Mouse (Mus musculus) lung, postnatal 14 days (tissue): ENCODE data around the gene Slc5a1.

Experiments
- DNase-seq: peaks from one replicate; pipeline ENCODE4 v3.0.0; 2021

Slc5a1 gene

GRCm38 (mm10) chr5:33104025-33104481 is at the start of gene Slc5a1:
Slc5a1 (plus strand) TSS chr5:33104219.
- DNase-seq, result no peak

DNA sequence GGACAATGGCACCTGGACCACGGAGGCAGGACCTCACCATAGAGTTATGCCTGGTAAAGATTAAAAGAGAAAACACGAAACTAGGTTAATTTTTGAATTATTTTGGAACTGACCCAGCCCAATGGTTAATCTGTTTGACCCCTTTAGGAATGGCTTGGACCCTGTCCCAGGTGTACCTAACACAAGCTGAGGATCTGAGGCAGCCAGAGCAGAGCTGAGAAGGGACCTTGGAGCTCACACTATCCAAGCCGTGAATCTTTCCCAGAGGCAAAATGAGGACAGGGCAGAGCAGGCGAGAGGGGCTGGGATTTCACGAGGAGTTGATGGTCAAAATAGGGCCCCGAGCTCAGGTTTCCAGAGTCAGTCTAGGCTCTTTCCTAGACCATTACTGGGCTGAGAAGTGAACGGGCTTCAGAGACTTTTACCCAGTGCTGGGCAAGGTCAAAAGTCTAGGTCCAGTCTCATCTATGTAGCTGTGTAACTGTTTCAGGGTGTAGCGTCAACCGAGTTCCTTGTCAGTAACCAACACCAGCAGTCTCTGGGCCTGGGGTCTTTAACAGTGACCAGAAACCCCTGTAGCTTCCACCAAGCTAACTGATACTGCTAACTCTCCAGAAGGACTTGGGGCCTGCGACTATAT is 47.8 kb upstream of the Slc5a1 start:
- DNase-seq, result no peak

GRCm38 (mm10) chr5:33070071-33070470 is 33.9 kb upstream of the Slc5a1 start:
- DNase-seq, result no peak

GRCm38 (mm10) chr5:33076490-33077191 is 27.4 kb upstream of the Slc5a1 start:
- DNase-seq, result no peak

DNA sequence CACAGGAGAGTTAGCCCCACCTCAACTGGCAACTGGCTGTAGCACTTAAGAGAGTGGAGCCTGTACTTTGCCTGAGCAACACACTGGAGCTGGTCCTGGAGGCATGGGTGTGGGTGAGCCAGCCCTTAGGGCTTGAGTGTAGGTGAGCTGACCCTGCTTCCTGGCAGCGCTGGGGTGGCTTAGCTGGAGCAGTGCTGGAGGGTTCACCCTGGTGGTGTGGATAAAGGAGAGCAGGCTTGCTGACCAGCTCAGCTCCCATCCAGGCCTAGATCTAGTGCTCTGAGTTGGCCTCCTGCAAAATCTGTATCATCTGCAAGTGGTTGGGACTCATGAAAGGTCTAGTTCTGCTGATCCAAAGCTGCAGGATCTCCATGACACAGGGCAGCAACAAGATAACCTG is 21.1 kb upstream of the Slc5a1 start:
- no peak for DNase-seq

DNA sequence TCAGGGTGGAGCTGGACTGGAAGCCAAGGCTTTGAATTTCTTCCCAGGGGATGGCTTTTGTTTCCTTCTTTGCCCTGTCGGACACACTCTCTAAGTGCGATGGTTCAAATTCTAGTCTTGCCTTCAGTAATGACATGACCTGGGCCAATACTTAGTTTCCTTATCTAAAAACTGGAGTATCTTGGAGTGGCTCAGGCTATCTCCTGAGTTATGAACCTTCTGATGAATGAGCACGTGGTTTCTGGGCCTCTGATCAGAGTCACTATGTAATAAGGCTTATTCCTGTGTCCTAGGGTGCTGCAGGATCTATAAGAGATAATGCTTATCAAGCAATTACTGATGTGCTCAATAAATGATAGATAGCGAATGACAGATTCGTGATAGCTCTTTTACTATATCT is 19.4 kb upstream of the Slc5a1 start:
- no peak for DNase-seq

- no peak for DNase-seq
Measured at GRCm38 (mm10) chr5:33091342-33091741, 12.7 kb upstream of the Slc5a1 start.

- DNase-seq, result no peak
Measured at GRCm38 (mm10) chr5:33095315-33095714, 8.7 kb upstream of the Slc5a1 start.

GRCm38 (mm10) chr5:33102369-33103055 is 1.5 kb upstream of the Slc5a1 start:
- no peak for DNase-seq

GRCm38 (mm10) chr5:33104876-33105275 is 857 bp downstream of the Slc5a1 start:
- DNase-seq, result no peak

GRCm38 (mm10) chr5:33105660-33106059 is 1.6 kb downstream of the Slc5a1 start:
- no peak for DNase-seq

DNA sequence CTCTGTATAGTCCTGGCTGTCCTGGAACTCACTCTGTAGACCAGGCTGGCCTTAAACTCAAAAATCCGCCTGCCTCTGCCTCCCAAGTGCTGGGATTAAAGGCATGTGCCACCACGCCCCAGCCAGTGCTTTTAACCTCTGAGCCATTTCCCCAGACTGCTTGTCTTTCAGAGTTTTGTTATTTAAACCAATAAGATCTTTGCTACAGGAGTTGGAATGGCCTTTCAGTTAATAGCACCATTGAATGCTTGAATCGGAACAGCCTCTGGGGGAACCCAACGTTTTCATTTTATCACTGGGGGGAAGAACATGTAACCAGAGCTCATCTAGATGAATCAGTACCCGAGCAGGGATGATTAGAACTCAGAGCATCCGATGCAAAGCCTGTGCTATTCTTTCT is 3.0 kb downstream of the Slc5a1 start:
- DNase-seq, result no peak

- no peak for DNase-seq
Measured at GRCm38 (mm10) chr5:33107778-33108405, 3.9 kb downstream of the Slc5a1 start.

DNA sequence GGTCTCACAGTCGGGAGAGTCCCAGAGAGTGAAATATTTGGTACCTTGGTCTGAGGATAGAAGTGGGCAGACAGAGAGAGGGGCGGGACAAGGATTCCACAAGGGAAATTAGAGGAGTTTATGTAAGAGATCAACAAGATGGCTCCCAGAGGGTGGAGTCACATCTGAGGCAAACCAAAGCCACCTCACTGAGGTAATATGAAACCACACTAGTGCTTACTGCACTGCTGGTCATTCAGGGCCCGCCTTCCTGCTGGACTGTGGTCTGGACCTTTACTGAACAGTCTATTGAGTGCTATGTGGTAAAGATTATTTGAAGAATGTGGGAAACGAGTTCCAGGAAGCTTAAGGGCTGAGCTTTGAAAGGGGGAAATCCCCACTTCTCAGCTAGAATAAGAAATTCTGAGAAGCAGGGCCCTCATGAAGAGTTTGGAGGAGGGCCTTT is 17.9 kb downstream of the Slc5a1 start:
- DNase-seq, result peak; percentile 13

DNA sequence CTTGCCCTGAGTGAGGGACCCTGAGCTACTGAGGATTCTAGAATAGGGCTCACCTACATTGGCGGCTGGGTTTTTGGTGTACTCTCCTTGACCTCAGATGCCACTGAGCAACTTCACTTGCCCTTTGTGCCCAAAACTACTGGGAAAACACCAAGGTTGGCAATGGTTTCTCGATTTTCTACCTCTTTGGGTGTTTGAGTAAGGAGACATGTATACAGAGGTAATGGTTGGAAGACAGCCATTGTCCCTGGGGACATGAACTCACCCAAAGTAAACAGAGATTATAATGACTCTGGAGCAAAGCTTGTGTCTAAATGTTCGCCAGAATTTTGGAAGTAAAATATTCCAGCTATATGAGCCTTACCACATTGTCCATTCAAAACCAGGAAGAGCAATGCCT is 19.6 kb downstream of the Slc5a1 start:
- DNase-seq, result no peak

- DNase-seq, result no peak
Measured at GRCm38 (mm10) chr5:33125318-33125717, 21.3 kb downstream of the Slc5a1 start.

DNA sequence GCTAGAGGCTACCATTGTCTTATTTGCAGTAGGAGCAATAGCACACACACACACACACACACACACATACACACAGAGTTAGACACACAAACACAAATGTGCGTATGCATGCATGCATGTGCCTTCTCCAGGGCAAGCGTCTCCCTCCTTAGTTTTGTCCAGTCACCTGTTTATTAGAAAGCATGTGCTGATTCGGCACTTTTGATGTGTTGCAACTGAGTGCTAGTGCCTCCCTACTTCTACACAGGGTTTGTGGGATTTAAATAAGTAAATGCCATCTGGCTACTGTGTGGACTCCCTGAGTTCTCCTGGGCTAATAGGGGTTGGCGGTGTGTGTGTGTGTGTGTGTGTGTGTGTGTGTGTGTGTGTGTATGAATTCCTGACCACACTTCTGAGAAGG is 30.1 kb downstream of the Slc5a1 start:
- no peak for DNase-seq

- DNase-seq, result no peak
Measured at GRCm38 (mm10) chr5:33135611-33136010, 31.6 kb downstream of the Slc5a1 start.

DNA sequence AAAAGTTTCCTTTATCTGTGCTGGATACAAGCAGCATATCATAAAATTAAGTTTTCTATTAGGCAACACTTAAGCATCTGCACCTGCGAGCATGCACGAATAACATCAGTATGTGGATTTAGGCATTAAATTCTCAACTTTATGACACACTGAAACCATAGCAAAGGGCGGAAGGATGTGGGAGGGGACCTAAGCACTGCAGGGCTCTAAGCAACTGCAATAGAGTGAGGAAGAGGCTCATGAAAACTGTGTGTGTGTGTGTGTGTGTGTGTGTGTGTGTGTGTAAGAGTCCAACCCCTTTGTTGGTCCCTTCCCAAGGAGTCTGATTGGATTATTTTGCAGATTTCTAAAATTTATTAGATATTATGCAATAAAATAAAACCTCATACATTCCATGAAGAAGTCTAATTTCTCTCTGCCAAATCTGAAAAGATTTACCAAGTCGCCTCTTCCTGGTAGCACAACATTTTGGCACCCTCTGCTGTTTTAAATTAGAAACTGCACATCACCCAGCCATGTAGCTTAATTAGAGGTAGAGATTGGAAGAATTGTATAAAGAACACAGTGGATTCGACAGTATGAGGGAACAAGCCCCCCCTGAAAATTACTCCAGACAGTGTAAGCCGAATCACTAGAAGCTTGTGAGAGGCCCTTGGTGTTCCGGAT is 38.9 kb downstream of the Slc5a1 start:
- DNase-seq, result peak; percentile 55

DNA sequence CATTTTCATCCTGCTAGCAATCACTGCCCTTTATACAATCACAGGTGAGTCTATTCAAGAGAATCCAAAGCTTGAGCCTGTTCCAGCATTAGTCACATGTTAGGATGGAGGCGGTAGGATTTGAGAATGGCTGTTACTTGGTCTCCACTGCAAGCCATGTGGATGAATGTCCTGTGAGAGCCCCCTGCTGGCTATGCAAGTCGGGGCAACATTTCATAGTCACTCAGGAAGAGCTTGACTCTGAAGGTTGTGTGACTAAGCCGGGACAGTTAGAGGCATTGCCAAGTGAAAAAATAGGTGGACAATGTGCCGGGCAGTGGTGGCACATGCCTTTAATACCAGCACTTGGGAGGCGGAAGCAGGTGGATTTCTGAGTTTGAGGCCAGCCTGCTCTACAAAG is 40.0 kb downstream of the Slc5a1 start:
- peak; percentile 23 for DNase-seq

GRCm38 (mm10) chr5:33146837-33147236 is 42.8 kb downstream of the Slc5a1 start:
- DNase-seq, result no peak

- no peak for DNase-seq
Measured at GRCm38 (mm10) chr5:33147691-33148090, 43.7 kb downstream of the Slc5a1 start.

DNA sequence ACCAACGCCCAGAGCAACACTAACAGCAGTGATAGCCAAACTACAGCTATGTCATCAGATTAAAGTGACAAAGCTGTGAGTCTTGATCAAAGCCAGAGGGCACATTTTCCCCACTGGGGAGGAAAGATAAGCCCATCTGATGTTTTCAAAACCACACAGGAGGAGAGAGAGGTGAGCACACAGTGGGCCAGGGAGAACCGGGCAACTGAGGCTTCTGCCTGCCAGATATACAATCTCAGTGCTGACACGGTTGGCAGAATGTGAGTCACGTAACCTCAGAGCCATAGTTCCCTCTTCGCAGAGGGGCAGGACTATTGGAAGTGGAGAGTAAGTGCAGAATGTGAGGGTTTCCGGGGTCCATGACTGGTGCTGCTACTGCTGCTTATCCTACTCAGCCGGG is 89.5 kb downstream of the Slc5a1 start:
- DNase-seq, result no peak
